Mouse (Mus musculus) E14TG2a.4 (cell line): ENCODE measurements around the gene Dtymk.
A peak's percentile ranks its signal among the peaks of the same experiment; 100 is the strongest.

ENCODE experiments used
- H3K27me3 ChIP-seq: 2 replicates; pipeline ENCODE4 v1.6.1; 2014; ENCODE audit warnings: low read length, control low read depth; ENCODE audit not compliant: insufficient read depth
- H3K36me3 ChIP-seq: 2 replicates; pipeline ENCODE4 v1.6.1; 2014; ENCODE audit warnings: low read length, control low read depth; ENCODE audit not compliant: insufficient read depth
- H3K4me1 ChIP-seq: replicated peaks from 2 replicates; pipeline ENCODE4 v1.6.1; 2014; ENCODE audit warnings: low read depth, low read length, control low read depth
- H3K4me3 ChIP-seq: replicated peaks from 2 replicates; pipeline ENCODE4 v1.5.1; 2014; ENCODE audit warnings: mild to moderate bottlenecking, low read length
- H3K9me3 ChIP-seq: 2 replicates; pipeline ENCODE4 v1.6.1; 2014; ENCODE audit warnings: low read length, control low read depth
- CTCF ChIP-seq: conservative IDR thresholded peaks from 2 replicates; pipeline ENCODE4 v1.5.1; 2014; ENCODE audit warnings: low read length
- NANOG ChIP-seq: IDR thresholded peaks from 2 replicates; pipeline ENCODE4 v1.6.1; 2014; ENCODE audit warnings: borderline replicate concordance, low read length, mixed read lengths
- POU5F1 ChIP-seq: IDR thresholded peaks from 2 replicates; pipeline ENCODE4 v1.6.1; 2014; ENCODE audit warnings: low read length, borderline replicate concordance

Gene Dtymk

GRCm38 (mm10) chr1:93811495-93812039, 9.8 kb upstream of the Dtymk start:
- TF ChIP-seq POU5F1 = no peak
- no peak for TF ChIP-seq CTCF
- no peak for TF ChIP-seq NANOG
- Histone ChIP-seq H3K4me3 (no peak overlapping the region), H3K36me3 (peaks cover 96% of the 10 kb centered on the region), H3K4me1 (peaks cover 35% of the 10 kb centered on the region), H3K9me3 (no peaks in the 10 kb centered on the region), H3K27me3 (no peaks in the 10 kb centered on the region)

DNA sequence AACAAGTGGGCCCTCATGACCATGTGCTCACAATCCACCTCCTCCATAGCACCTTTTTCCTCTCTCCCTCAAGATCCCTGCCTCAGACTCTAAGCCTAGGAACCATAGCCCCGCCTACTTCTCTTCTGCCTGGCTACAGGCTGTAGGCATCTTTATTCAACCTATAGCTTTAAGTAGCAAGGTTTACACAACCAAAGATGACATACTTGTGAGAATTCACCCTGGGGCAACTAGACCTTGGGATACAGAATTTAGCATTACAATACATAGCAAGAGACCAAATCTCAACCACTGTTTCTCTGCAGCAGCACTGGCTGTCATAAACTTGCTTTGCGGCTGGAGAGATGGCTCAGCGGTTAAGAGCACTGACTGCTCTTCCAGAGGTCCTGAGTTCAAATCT, 8.3 kb upstream of the Dtymk start:
- no peaks in the 10 kb centered on the region for H3K27me3 ChIP-seq
- H3K9me3 ChIP-seq = no peaks in the 10 kb centered on the region
- no peak overlapping the region for H3K4me3 ChIP-seq
- peaks cover 96% of the 10 kb centered on the region for H3K36me3 ChIP-seq
- peaks cover 51% of the 10 kb centered on the region for H3K4me1 ChIP-seq
- TF ChIP-seq CTCF (no peak), NANOG (no peak), POU5F1 (no peak)

GRCm38 (mm10) chr1:93808871-93809270, 7.1 kb upstream of the Dtymk start:
- TF ChIP-seq POU5F1 (no peak), NANOG (no peak), CTCF (no peak)
- Histone ChIP-seq H3K27me3 (no peaks in the 10 kb centered on the region), H3K36me3 (peaks cover 87% of the 10 kb centered on the region), H3K4me3 (no peak overlapping the region), H3K9me3 (no peaks in the 10 kb centered on the region), H3K4me1 (peaks cover 53% of the 10 kb centered on the region)

DNA sequence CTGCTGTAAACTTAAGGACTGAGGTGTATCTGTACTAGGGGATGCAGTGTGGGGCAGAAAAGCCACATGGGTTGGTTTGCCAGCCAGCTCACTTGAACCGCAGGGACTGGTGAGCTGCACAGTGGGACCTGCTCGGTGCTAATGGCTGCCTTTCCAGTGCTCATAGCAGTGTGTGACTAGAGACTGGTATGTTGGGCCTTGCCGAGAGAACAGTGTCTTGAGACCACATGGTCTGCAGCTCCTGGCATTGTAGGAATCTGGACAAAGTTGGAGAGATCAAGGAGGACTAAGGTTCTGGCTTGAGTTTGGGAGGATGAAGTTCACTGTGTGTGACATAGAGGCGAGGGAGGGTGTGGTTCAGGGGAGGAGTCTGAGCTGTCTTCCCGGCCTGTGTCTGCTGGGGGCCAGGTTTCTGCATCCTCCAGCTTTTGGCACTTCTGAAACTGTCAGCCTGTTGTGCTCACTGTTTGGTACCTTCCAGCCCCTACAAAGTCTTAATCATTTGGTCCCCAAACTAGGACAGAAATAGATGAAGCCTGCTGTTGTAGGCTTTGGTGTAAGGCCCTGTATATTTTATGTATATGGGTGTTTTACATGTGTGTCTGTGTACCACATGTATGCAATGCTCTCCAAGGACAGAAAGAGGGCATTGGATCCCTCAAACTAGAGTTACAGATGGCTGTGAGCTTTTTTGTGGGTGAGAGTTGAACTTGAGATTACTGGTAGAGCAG, 3.7 kb upstream of the Dtymk start:
- Histone ChIP-seq H3K27me3 (no peaks in the 10 kb centered on the region), H3K9me3 (no peaks in the 10 kb centered on the region), H3K4me1 (peaks cover 69% of the 10 kb centered on the region), H3K36me3 (peaks cover 58% of the 10 kb centered on the region), H3K4me3 (peak overlapping the region; percentile 88)
- no peak for TF ChIP-seq NANOG
- TF ChIP-seq CTCF = no peak
- TF ChIP-seq POU5F1 = no peak

DNA sequence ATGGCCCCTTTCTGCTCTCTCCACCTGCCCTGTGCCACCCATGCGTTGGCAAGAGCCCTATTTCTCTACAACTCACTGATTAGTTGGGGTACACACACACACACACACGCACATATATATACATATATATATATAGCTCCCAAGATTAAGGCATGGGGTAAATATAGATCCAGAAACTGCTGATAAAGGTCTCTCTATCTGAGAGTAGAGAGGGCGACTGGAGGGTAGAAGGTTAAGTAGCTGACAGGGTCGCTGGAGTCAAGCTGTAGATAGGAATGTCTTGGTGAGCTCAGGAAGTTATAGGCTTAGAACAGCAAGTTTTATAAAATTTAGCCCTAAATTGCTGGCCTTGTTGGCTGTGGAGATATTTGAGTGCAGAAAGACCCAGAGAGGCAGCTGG, 3.1 kb upstream of the Dtymk start:
- peaks cover 71% of the 10 kb centered on the region for H3K4me1 ChIP-seq
- H3K36me3 ChIP-seq = peaks cover 58% of the 10 kb centered on the region
- H3K4me3 ChIP-seq = peak overlapping the region; percentile 88
- H3K27me3 ChIP-seq = no peaks in the 10 kb centered on the region
- TF ChIP-seq POU5F1 (no peak), CTCF (no peak), NANOG (no peak)
- no peaks in the 10 kb centered on the region for H3K9me3 ChIP-seq

GRCm38 (mm10) chr1:93803556-93804507, 2.1 kb upstream of the Dtymk start, which contains the start of gene Ing5:
TSS of gene Ing5 (plus strand) at chr1:93803965.
- Histone ChIP-seq H3K27me3 (no peaks in the 10 kb centered on the region), H3K4me3 (peak within 1 kb of the TSS; percentile 88), H3K36me3 (peaks cover 59% of the 10 kb centered on the region), H3K4me1 (peaks cover 73% of the 10 kb centered on the region), H3K9me3 (no peaks in the 10 kb centered on the region)
- TF ChIP-seq POU5F1 = no peak
- TF ChIP-seq CTCF = 0 out of 2 replicates have a peak, but pooled peaks have one; percentile 23

DNA sequence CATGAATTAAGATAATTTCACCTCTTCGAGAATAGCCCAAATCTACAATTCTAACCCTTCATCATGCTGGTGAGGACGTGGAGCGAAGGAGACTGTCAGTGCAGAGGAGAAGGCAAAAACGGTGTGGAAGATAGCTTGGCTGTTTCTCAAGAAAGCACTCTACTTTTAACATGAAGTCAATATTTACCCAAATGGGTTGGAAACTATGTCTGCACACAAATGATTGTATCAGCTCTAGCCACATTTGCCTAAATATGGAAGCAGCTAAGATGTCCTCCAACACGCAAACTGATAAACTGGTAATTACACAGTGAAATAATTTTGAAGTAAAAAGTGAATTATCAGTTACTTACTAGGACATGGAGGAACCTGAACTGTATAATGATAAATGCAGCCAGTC, 1.0 kb upstream of the Dtymk start:
- TF ChIP-seq NANOG (no peak), POU5F1 (no peak), CTCF (no peak)
- peak overlapping the region; percentile 88 for H3K4me3 ChIP-seq
- peaks cover 59% of the 10 kb centered on the region for H3K36me3 ChIP-seq
- H3K4me1 ChIP-seq = peaks cover 73% of the 10 kb centered on the region
- H3K9me3 ChIP-seq = no peaks in the 10 kb centered on the region
- H3K27me3 ChIP-seq = no peaks in the 10 kb centered on the region

- H3K36me3 ChIP-seq = peaks cover 62% of the 10 kb centered on the region
- peaks cover 77% of the 10 kb centered on the region for H3K4me1 ChIP-seq
- H3K9me3 ChIP-seq = no peaks in the 10 kb centered on the region
- no peak for TF ChIP-seq CTCF
- TF ChIP-seq NANOG = no peak
- TF ChIP-seq POU5F1 = no peak
- no peaks in the 10 kb centered on the region for H3K27me3 ChIP-seq
- peak overlapping the region; percentile 88 for H3K4me3 ChIP-seq
Observed at GRCm38 (mm10) chr1:93800670-93801503, 847 bp downstream of the Dtymk start.
